Comparison of ENCODE assay signal across 18 mouse cellular contexts in genomic region chr7:143132815-143133214, GRCm38 (mm10).
"Had no signal": no experiment of that assay in that cellular context is flagged by ENCODE, and none has a peak within 500 bp of the region (broad histone marks: within the 10 kb centered on the region; RNA-seq: fewer than 3 reads in every experiment).

No protein-coding gene starts in this region.

- H3K36me3 ChIP-seq: liver, embryonic 12.5 days; midbrain, embryonic 10.5 days; midbrain, embryonic 13.5 days; neural tube, embryonic 13.5 days; neural tube, embryonic 15.5 days; stomach, embryonic 15.5 days had no signal

- H3K9me3 ChIP-seq: liver, embryonic 12.5 days; midbrain, embryonic 10.5 days; midbrain, embryonic 13.5 days; neural tube, embryonic 13.5 days; neural tube, embryonic 15.5 days; stomach, embryonic 15.5 days had no signal

- H3K4me2 ChIP-seq: liver, embryonic 12.5 days; lung, embryonic 14.5 days; midbrain, embryonic 13.5 days; neural tube, embryonic 13.5 days; neural tube, embryonic 15.5 days; stomach, embryonic 15.5 days had no signal

- ATAC-seq: liver, embryonic 12.5 days; midbrain, embryonic 13.5 days; midbrain, embryonic 16.5 days had no signal

- H3K9ac ChIP-seq: liver, embryonic 12.5 days; liver, embryonic 14.5 days; lung, embryonic 14.5 days; midbrain, embryonic 13.5 days; neural tube, embryonic 13.5 days; neural tube, embryonic 15.5 days; stomach, embryonic 15.5 days had no signal

- H3K27me3 ChIP-seq: midbrain, embryonic 13.5 days; neural tube, embryonic 13.5 days; neural tube, embryonic 15.5 days; stomach, embryonic 15.5 days had no signal

- H3K27ac ChIP-seq: liver, embryonic 12.5 days; liver, embryonic 14.5 days; midbrain, embryonic 10.5 days; midbrain, embryonic 13.5 days; neural tube, embryonic 13.5 days; neural tube, embryonic 15.5 days; stomach, embryonic 15.5 days; stomach, postnatal 0 days had no signal

- H3K4me1 ChIP-seq: liver, embryonic 12.5 days; midbrain, embryonic 10.5 days; midbrain, embryonic 13.5 days; neural tube, embryonic 13.5 days; neural tube, embryonic 15.5 days; stomach, embryonic 15.5 days had no signal

- DNase-seq: lung, adult 18-20 months; lung, embryonic 14.5 days; lung, postnatal 10 days; lung, postnatal 4 days; right cerebral cortex, postnatal 14 days; thymus, adult 2 months; thymus, postnatal 25 days; thymus, postnatal 4 days had no signal

- H3K4me3 ChIP-seq: liver, embryonic 12.5 days; midbrain, embryonic 10.5 days; midbrain, embryonic 13.5 days; myocyte; neural tube, embryonic 13.5 days; neural tube, embryonic 15.5 days; stomach, embryonic 15.5 days had no signal
